In genomic region chr9:31644106-31644505, GRCm38 (mm10) we compare ENCODE assay signal across 15 mouse cellular contexts.
DNase-seq lines count a peak whose midpoint lies in the region; ATAC-seq lines count a peak whose summit lies in the region.
"Had no signal": no experiment of that assay in that cellular context is flagged by ENCODE, and none has a peak within 500 bp of the region (broad histone marks: within the 10 kb centered on the region; RNA-seq: fewer than 3 reads in every experiment).

No protein-coding gene starts in this region.

- H3K27ac ChIP-seq in midbrain, embryonic 15.5 days: no peak overlapping the region
- H3K27ac ChIP-seq: embryonic facial prominence, embryonic 10.5 days; embryonic facial prominence, embryonic 12.5 days; forebrain, embryonic 13.5 days; forebrain, embryonic 15.5 days had no signal

- H3K4me3 ChIP-seq in midbrain, embryonic 15.5 days: no peak overlapping the region
- H3K4me3 ChIP-seq: embryonic facial prominence, embryonic 10.5 days; embryonic facial prominence, embryonic 12.5 days; forebrain, embryonic 13.5 days; forebrain, embryonic 15.5 days had no signal

- no peak overlapping the region for H3K9ac ChIP-seq in midbrain, embryonic 15.5 days
- H3K9ac ChIP-seq: embryonic facial prominence, embryonic 12.5 days; forebrain, embryonic 13.5 days; forebrain, embryonic 15.5 days; forebrain, postnatal 0 days had no signal

- no peak overlapping the region for H3K4me2 ChIP-seq in midbrain, embryonic 15.5 days
- H3K4me2 ChIP-seq: embryonic facial prominence, embryonic 12.5 days; forebrain, embryonic 13.5 days; forebrain, embryonic 15.5 days had no signal

- 84% methylated on average over 3 of the region's 3 CpGs for WGBS in midbrain, embryonic 15.5 days

- no peaks in the 10 kb centered on the region for H3K27me3 ChIP-seq in midbrain, embryonic 15.5 days (replicated peaks)
- H3K27me3 ChIP-seq: embryonic facial prominence, embryonic 12.5 days; forebrain, embryonic 13.5 days; forebrain, embryonic 15.5 days had no signal

- ATAC-seq in midbrain, embryonic 15.5 days (replicated peaks): no peak
- ATAC-seq: forebrain, embryonic 13.5 days; forebrain, embryonic 15.5 days; forebrain, postnatal 0 days had no signal

- H3K36me3 ChIP-seq in midbrain, embryonic 15.5 days (replicated peaks): no peaks in the 10 kb centered on the region
- H3K36me3 ChIP-seq: embryonic facial prominence, embryonic 10.5 days; embryonic facial prominence, embryonic 12.5 days; forebrain, embryonic 15.5 days had no signal

- H3K9me3 ChIP-seq in midbrain, embryonic 15.5 days: no peaks in the 10 kb centered on the region
- H3K9me3 ChIP-seq: embryonic facial prominence, embryonic 10.5 days; embryonic facial prominence, embryonic 12.5 days; forebrain, embryonic 13.5 days; forebrain, embryonic 15.5 days had no signal

- DNase-seq in adrenal gland, postnatal 10 days: peak; percentile 56
- no peak for DNase-seq in adrenal gland, postnatal 4 days (ENCODE audit: low spot score in 2 of 2)
- DNase-seq in heart, adult 11 months: peak; percentile 54
- no peak for DNase-seq in heart, postnatal 4 days
- DNase-seq in adrenal gland, postnatal 36 days: peak; percentile 35 to 53
- DNase-seq: cerebellum, adult 11 months; cerebellum, adult 18-20 months; cerebellum, adult 9-10 months; cerebellum, postnatal 25 days; forebrain, postnatal 0 days had no signal

- H3K4me1 ChIP-seq in midbrain, embryonic 15.5 days: no peaks in the 10 kb centered on the region
- H3K4me1 ChIP-seq: embryonic facial prominence, embryonic 12.5 days; forebrain, embryonic 13.5 days had no signal

Comparison
In these comparisons a context has a peak if more than half of its experiments do, and no peak if none do; other contexts are left out.
1. DNase-seq: peak in adrenal gland, postnatal 10 days (single experiment), heart, adult 11 months (single experiment) and adrenal gland, postnatal 36 days (2 of 2); none in adrenal gland, postnatal 4 days (0 of 2) and heart, postnatal 4 days (single experiment).